Mouse (Mus musculus) liver, embryonic 14.5 days (tissue): Measurements from ENCODE around the gene Dennd5a.

Source experiments
- CTCF ChIP-seq: IDR thresholded peaks from 2 replicates; pipeline ENCODE4 v1.5.1; 2016; ENCODE audit warnings: antibody characterized with exemption, low read depth, control low read depth
- EP300 ChIP-seq: IDR thresholded peaks from 2 replicates; pipeline ENCODE4 v1.6.1; 2016; ENCODE audit warnings: antibody characterized with exemption, low read depth

- TF ChIP-seq CTCF (no peak), EP300 (no peak)
Measured at GRCm38 (mm10) chr7:109859354-109859753, 100.9 kb downstream of the Dennd5a start.
